Mouse (Mus musculus): Measurements from ENCODE around the gene Ptrh2.

The Ptrh2 gene

DNA sequence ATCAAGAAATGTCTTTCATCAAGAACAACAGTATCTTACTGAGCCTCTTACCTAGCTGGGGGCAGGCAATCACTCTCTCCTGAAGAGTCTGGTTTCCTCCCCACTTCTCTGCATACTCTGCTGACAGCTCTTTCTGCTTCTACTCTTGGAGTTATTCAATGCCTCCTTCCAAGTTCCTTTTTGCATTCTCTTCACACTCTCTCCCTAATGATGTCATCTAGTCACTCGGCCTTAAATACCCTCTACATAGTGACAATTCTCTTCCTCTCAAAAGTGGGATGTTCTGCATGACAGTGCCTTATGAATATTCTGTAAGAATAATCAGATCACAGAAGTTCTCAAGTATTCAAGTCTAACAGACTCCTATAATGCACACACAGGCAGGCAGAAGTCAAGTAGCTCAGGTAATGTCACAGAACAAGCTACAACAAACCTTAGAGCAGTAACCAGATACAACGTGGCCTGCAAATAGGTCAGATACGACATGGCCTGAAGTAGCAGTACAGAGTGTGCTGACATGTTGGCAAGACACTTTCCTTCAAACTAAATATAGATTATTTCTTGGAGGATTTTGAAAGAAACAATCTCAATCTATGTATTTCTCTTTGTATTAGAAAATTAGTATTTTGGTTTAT is 12.6 kb upstream of the Ptrh2 start:
- no peak for DNase-seq

- no peak for DNase-seq
These were observed 11.0 kb upstream of the Ptrh2 start for GRCm38 (mm10) chr11:86672772-86673171.

- DNase-seq, result no peak
These were observed 8.3 kb upstream of the Ptrh2 start for GRCm38 (mm10) chr11:86675520-86675919.

- DNase-seq, result no peak
These were observed 4.8 kb upstream of the Ptrh2 start for GRCm38 (mm10) chr11:86678957-86679356.

GRCm38 (mm10) chr11:86680729-86681128 is 3.1 kb upstream of the Ptrh2 start:
- no peak for DNase-seq

GRCm38 (mm10) chr11:86681423-86681822 is 2.4 kb upstream of the Ptrh2 start:
- DNase-seq, result no peak

DNA sequence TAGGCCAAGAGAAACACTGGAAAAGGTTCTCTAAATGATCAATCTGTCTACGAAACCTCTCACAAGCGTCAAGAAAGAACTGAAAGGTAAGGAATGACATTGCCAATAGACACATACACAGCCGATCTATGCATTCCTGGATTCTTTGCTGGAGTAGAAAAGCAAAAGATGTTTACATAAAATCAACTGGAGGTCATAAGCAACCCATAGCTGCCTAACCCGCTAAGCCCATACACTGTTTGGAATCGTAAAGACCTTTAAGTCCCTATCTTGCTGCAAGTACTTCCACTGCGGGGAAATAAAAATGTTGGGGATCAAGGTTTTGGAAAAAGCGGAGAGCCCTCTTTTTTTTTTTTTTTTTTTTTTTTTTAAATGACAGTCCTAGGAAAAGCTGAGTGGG is 924 bp upstream of the Ptrh2 start:
- no peak for DNase-seq

DNA sequence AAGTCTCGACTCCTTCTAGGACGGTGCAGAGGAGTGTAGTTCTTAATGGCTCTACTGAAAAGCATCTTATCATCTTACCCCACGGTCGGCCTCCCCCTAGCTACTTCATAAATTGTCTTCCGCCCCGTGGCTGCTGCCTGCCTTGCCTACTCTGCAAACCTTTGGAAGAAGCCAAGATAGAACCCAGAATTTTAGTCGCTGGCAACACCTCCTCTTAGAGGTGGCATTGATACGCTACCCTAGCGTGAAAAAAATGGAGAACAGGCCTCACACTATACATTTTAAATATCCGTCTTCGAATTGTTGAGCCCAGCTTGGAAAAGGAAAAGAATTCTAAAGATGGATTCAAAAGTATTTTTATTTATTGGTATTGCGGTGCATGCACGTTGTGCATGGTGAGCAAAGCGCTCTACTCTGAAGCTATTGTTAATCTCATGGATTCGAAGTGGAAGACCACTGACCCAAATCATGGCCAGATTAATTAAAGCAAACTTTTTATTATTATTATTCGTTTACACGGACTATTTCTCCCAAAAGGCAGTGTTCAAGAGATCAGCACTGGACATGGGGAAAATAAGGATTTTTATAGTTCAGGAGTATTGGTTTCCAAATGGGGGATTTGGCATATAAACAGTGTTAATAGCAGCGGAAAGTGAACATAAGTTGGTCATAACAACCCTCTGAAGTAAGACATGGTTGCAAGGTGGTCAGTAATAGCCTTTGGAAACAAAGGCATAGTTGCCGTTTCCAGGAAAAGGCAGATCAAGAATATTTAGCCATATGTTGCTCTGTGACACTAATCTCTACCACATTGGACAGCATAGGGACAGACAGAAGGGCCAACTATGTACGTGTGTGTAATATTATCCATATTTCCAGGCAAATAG is 584 bp downstream of the Ptrh2 start:
- no peak for DNase-seq

- DNase-seq, result no peak
These were observed 1.6 kb downstream of the Ptrh2 start for GRCm38 (mm10) chr11:86685366-86685765.

- no peak for DNase-seq
These were observed 6.6 kb downstream of the Ptrh2 start for GRCm38 (mm10) chr11:86690383-86690782.

DNA sequence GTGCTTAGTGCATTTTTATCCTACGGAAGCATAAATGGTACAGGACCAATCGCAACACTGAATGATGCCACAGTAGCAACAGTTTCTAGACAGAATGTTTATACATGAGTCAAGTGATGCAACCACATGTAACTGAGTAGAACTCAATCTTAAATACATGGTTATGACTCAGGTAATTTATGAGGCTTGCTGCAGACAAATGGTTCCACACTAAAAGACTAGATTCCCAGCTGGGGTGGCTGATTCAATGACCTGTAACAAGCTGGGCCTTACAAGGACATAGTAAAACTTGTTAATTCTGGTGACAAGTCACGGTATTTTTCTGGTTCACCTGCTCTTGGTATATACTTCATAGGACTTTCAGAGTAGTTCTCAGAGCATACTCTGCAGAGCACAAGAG is 7.7 kb downstream of the Ptrh2 start:
- no peak for DNase-seq

GRCm38 (mm10) chr11:86691956-86692355 is 8.2 kb downstream of the Ptrh2 start:
- no peak for DNase-seq

DNA sequence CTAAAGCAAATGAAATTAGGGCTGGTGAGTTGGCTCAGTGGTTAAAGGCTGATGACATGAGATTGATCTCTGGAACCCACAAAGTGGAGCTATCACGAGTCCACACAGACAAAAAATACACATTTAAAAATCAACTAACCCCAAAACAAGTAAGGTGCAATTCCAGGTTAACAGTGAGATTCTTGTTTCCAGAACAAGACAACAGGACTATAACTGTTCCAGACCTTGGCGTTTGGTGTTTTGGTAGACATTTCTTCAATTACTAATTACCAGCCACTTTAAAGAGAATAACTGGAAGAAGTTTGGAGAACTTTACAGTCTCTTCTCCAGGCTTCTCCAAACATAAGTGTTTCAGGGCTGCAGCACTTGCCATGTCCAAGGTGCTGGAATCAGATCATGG is 8.8 kb downstream of the Ptrh2 start:
- DNase-seq, result no peak

- no peak for DNase-seq
These were observed 11.7 kb downstream of the Ptrh2 start for GRCm38 (mm10) chr11:86695461-86695860.

GRCm38 (mm10) chr11:86701151-86701550 is 17.4 kb downstream of the Ptrh2 start:
- DNase-seq, result no peak

- no peak for DNase-seq
These were observed 30.8 kb downstream of the Ptrh2 start for GRCm38 (mm10) chr11:86714606-86715005.

DNA sequence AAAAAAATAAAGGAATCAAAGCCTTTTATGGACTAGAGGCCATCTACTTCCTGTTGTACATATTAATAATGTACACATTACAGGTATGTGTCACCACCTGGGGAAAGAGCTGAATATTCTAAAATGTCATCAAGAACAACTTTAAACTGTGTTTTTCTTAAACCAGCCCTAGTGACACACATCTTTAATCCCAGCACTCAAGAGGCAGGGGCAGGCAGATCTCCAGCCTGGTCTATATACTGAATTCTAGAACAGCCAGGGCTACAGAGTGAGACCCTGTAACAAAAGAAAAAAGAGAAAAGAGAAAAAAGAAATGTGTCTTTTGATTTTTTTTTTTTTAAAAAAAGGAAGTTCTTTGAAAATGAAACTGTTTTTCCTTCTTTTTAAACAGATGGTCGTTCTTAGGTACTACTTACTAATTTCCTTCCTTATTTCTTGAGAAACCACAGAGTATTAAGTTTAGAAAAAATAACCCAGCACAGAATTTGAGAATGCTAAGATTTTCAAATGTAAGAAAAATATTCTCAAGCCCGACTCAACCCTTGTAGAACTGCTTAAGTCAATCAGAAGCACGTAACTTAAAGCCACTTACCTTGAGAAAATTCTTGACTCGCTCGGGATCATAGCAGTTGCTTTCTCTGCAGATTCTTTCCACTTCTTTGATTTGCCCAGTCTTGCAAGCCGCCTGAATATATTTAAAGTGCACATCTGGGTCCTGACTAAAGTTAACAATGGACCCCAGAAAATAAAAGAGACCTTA is 33.7 kb downstream of the Ptrh2 start:
- no peak for DNase-seq

DNA sequence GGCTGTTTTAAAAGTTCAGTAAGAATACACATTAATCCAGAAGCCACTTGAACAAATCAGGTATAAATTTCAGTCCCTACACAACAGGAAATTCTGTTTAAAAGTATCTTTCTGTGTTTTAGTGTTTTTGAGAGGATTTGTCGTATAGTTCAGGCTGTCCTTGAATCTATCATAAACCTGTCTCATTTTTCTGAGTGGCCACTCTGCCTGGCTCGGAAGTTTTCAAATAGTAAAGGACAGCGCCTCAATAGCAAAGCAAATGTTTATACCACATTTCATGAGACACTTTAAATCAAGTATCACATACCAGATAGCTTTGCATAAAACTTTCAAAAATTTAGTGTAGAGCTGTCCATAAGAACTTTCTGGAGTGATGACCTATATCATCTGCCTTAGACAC is 34.6 kb downstream of the Ptrh2 start:
- DNase-seq, result no peak

GRCm38 (mm10) chr11:86719390-86719789 is 35.6 kb downstream of the Ptrh2 start:
- DNase-seq, result no peak

GRCm38 (mm10) chr11:86724004-86724403 is 40.2 kb downstream of the Ptrh2 start:
- DNase-seq, result no peak

DNA sequence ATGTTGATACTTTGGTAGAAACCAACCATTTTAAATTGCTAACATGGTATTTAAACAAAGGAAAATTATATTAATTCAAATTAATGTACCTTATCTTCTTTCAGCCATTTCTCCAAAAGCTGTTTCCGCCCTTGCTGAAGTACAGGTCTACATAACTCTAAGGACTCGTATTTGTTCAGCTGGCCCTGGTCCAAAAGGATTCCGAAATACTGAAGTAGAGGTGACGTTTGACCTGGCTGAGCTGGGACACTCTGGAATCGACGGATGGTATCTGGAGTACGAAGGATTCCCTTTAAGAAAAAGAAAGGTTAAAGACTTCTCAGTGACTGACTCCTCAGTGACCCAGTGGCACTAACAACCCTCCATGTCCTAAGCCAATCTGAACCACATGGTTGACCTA is 41.2 kb downstream of the Ptrh2 start:
- no peak for DNase-seq

- DNase-seq, result no peak
These were observed 41.8 kb downstream of the Ptrh2 start for GRCm38 (mm10) chr11:86725607-86726006.

DNA sequence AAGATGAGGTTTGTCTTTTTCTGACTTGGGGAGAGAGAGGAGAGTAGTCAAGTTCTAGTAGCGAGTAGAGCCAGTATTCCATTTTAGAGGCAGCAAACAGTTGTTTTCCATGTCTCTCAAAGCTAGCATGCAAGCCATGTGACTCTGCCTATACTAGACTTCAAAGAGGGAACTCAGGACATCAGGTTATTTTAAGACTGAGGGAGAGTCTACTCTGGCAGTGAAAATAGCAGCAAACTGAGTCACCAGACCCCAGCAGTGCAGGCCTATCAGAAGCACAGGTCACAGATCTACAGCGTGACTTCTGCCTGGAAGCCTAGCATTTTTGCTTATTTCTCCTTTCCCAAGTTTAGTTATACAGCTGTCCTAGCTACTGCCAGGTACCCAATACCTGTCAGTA is 47.7 kb downstream of the Ptrh2 start:
- DNase-seq, result no peak

Measured in embryo, embryonic 11 days (tissue).